Mouse (Mus musculus): ENCODE data around the gene Gm10799.

GRCm38 (mm10) chr2:104042766-104043165, 25.6 kb downstream of the Gm10799 start:
- TF ChIP-seq CTCF (IDR thresholded peaks at IDR 0.05; ENCODE audit: low read depth) (no peak), EP300 (IDR thresholded peaks at IDR 0.05; ENCODE audit: low read depth) (no peak)

All from liver, embryonic 14.5 days (tissue).